Mouse (Mus musculus): ENCODE data around the gene Kcnj3.

- TF ChIP-seq CTCF (IDR thresholded peaks at IDR 0.05; ENCODE audit: borderline replicate concordance, insufficient read depth, low read length), result no peak
- TF ChIP-seq POLR2A (IDR thresholded peaks at IDR 0.05; ENCODE audit: low read depth, low read length), result no peak
Measured at GRCm38 (mm10) chr2:55432104-55432503, 3.7 kb upstream of the Kcnj3 start.
